Mouse (Mus musculus) natural killer cell, adult 2 months (primary cell): Measurements from ENCODE around the gene Pdgfc.

Experiments used
- DNase-seq, 2 experiments: peaks; one replicate each; pipeline ENCODE4 v3.0.0; 2022; ENCODE audit warnings: low spot score in 2 of 2

Gene Pdgfc

DNA sequence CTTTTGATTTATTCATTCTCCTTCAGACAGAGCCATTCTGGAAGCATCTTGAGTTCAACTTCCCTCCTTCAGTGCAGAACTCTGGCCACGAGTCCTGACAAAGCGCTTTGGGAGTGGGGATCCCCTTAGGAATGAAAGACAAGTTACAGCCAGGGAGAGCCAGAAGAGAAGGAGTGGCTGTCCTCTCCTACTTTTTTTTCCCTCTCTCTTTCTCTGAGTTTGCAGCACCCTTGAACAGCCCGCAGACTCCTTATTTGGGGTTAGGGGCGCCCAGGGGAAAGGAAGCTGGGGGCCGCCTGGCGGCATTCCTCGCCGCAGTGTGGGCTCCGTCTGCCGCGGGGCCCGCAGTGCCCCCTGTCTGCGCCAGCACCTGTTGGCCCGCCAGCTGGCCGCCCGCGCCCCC, at the start of gene Pdgfc:
Gene Pdgfc (plus strand): TSS at position 266 of the 403 bp plus-strand sequence.
- no peak for DNase-seq

DNA sequence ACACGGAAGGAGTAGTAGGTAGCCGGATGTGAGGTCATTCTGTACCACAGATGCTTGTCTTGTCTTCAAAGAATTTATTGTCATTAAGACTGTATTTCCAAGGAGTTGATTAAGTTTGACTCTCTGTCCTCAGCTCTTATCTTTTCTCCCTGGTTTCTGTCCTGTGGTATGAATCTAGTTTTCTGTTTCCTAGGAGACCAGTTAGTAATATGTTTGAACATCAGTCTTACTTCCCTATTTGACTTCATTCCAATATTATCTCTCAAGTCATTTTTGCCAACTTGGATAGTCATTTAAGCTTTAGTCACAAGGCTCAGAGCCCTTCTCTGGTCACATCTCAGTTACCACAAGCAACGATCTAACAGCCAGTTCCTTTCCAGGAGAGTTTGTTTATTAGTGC, 27.0 kb upstream of the Pdgfc start:
- DNase-seq: no peak

DNA sequence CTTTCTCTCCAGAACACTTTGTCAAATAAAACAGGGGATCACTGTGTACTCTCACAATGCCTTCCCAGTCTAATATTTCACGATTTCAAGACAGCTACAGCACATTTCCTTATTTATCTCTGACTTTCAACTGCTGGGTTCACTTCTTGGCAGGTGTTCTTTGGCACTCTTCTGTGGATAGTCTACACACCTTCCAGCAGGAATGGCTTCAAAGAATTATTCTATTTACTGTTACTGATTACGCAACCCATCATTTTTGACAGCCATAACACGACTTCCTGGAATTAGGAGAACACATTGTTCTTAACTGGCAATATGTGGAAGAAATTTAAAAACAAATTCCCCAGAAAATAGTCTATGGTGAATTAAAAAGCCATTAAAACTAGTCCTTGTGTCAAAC, 26.3 kb upstream of the Pdgfc start:
- DNase-seq: no peak

DNA sequence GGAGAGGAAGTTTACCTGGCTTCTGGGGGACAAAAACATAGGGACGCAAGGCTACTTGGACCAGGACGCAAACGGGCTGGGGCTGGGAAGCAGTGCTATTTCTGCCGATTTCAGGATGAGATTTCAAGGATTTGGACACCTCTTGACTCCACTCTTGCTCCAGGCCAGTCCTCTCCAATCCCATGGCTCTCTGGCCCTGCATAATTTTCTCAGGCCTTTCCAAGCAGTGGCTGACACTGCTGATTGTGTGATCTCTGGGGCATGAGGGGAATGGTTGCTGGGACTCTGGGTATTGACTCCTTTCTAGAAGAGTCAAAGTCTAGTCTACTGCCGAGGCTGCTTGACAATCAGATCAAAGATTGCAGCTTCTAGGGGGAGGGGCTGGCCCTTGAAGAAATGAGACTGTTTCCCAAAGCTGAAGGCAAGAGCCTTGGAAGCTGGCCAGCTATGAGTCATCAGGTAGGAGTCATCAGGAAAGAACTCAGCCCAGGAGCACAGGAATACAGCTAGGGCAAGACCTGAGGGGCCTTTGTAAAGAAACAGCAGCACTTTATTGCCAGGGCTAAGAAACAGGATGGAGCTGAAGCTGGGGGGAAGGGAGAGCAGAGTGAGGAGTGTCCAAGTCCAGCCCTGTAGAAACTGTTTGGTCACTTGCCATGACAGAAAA, 18.7 kb upstream of the Pdgfc start:
- DNase-seq: no peak

DNA sequence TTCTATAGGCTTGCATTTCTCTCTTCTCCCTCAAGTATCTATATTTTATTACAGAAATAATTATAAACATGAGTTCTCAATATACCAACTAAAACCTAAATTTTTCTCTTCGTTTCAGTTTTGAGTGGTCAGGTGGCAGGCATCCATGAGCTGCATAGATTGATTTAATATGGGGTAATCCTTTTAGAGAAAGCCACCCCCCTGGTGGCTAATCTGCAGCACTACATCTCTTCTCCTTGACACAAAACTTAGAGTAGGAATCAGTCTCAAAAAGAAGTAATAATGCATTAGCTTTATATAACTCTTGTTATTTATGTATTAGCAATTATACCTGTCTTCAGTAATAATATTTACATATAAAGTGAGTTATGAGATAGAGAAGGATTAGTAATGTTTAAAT, 16.2 kb upstream of the Pdgfc start:
- no peak for DNase-seq

DNA sequence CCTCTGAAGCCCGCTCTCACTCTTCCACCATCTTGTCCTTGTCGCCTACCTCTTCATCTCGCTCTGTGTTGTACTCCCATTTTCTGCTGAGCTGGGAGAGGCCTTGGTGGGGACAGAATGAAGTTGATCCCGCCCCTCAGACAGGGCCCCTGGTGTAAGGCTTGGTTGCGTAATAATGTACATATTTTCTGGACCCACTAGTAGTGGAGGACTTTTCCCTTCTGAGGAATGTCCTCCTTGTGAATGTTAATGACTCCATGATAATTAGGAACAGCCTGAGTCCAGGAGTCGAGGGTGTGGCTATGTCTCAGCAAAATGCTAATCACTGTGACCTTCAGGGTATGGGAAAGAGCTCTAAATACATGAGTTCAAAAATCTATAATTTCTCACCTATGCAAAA, 14.4 kb upstream of the Pdgfc start:
- DNase-seq: no peak

DNA sequence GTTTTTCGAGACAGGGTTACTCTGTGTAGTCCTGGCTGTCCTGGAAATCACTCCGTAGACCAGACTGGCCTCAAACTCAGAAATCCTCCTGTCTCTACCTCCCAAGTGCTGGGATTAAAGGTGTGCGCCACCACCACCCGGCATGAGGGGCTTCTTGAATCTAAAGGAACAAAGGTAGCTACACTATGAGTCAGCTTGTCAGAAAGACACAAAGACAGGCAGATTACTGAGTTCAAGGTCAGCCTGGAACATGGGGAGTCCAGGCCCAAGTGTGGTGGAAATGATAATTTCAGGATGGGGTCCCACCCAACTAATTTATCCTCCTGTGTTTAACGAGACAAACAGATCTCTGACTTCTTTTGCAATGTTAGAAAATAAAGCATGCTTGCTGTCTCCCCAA, 13.9 kb upstream of the Pdgfc start:
- DNase-seq: no peak

DNA sequence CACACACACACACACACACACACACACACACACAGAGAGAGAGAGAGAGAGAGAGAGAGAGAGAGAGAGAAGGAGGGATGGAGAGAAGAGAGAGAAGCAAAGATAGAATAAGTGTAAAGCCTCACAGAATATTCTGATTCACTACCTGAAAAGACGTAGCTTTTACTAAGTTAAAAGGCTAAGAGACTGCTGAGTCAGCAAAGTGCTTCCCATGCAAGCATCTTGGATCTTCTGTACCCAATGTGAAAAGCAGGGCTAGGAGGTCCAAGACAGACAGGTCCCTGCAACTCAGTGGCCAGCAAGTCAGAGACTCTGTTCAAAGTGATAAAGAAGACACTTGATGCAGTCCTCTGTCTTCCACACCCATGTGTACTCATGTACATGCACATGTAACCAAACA, 13.4 kb upstream of the Pdgfc start:
- DNase-seq: no peak

DNA sequence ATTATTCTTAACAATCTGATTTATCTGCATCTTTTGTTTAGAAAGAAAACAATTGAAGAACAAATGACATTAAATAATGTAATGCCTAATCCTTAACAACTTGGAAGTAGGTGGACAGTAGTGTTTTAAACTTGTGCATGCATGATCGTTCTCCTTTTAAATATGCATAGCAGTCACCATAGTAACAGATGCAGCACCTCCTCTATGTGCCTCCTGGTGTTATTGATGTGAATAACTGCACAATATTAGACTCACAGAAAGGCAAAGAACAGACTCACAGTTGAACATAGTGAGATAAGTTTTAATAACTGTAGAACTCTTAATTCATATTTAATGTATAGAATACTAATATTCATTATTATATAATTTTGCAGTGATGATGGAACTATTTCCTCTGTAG, 12.6 kb upstream of the Pdgfc start:
- DNase-seq: no peak

DNA sequence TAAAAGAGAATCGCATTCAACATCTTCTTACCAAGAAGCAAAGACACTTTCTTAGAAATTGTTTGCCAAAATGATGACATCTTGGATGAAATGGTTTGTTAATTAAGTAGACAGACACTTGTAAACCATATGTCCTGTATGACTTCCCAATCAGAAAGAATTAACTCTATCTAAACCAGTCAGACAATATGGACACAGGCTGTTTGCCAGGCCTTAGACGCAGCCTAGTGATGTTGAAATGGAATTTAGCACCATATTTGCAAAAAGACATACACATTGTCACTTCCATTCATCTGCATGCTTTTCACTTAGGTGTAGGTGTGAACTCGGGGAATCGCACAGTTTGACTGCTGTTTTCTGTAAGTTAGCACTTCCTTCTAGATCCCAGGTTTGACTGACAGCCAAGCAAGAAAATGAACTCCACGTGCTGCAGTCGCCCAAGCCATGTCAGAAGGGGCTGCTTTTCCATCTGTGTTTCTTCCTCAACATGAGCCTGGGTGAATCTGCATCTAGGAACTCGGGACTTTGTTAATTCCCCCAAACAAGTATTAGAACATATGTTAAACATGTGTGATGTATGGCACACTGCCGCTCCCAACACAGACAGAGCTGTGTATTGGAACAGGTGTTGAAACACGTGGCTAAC, 10.5 kb upstream of the Pdgfc start:
- no peak for DNase-seq

DNA sequence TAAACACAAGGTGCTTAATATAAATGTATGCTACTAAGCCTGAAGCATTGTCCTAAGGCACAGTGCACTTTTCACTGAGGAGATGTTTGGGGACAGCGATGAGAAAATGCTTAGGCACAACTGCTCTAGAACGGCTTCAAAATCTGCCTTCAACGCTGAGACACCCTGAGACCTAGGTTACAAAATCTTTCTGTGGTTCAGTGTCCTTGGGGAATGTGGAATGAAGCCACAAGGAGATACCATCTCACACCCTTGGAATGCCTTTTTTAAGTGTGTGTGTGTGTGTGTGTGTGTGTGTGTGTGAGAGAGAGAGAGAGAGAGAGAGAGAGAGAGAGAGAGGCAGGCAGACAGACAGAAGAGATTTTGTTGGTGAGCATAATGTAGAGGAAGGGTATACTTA, 7.9 kb upstream of the Pdgfc start:
- DNase-seq: no peak

DNA sequence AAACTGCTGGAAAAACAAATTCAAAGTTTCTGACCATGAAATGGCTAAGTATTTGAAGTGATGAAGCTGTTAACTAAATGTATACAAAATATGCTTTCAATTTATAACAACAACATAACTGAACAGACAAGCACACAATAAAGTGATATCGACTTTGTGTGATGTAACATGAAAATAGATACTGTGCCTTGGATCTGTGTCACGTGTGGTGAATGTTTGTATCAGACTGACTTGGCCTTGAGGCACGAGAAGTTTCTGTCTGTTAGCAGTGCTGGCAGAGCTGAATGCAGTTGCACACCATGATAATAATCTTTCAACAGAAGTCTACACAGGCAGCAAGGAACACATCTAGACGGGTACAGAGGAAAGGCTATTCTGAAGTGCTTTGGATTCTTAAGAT, 6.9 kb upstream of the Pdgfc start:
- no peak for DNase-seq

DNA sequence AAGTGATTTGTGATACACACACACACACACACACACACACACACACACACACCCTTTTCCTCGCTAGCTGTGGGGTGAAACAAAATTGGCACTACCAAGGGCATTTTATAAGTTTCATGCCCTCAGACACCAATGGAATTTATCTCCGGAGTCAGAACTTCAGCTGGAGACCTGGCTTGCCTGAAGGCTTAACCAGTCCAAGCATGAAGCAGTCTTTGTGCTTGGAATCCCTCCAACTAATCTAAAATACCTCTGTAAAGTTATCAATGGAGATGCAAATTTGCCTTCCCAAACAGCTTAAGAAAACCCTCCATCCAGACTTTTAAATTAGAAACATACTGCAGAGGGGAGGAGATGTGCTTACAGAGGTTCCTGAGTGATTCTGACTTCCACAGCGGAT, 6.3 kb upstream of the Pdgfc start:
- DNase-seq: no peak

DNA sequence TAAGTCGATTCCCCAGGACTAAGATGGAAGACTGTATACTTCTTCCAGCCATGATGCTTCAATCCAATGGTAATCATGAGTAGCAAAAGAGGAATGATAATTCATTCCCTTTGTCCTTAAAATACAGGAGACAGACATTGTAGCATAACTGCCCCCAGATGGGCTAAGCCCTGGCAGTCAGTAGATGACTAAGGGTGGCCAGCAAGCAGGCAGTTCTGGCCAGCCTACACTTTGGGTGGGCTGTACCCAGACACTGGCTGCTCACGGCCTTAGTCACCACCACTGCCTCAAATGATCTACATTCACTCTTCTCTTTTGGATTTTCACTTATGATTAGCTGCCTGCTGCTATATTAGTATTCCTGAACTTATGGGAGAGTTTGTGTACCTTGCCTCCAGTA, 5.9 kb upstream of the Pdgfc start:
- no peak for DNase-seq

DNA sequence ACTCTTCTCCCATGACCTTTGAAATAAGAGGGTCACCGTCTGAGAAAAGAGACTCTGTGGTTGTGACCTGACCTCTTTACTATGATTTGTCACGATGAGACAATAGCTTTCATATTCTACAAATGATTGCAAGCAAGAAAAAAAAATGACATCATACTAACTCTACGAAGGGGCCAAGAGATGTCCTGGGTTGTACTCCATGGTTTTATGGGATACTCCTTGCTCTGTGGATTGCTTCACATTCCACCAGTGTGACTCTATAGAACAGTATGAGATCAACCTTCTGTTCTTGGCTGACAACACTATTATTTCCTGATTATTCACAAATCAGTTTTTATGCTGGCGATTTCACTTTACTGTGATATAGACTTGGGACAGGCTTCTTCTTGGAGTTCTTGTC, 4.2 kb upstream of the Pdgfc start:
- no peak for DNase-seq

DNA sequence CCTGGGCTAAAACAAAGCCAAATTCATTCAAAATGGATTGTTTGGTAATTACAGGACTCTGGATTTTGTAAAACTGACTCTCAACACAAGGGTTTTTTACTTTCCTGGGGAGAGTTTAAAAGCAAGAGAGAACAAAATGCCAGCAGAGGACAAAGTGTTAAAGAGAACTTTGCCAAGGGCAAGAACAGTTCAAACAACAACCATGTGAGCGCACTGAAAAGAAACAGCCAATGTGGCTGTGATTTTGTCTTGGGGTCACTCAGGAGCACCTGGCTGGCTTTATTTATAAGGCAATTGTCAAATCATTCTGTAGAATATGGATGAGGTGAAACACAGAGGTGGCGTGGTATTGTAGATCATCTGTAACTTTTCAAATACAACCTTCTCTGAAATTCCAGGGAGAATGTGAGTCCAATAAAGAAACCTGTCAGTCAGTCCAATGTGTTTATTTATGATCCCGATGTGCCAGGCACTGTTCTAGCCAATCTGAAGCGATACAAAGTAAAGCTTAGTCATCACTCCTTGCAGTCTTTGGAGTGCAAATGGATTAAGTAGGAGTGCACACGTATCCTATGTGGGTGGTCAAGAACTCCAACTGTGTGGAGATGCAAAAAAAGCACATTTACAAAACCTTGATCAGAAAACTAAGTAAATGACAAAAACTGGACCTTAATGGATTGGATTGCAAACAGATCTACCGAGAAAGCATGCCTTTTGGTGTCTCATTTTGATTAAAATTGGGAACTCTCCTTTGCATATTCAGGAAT, 1.7 kb upstream of the Pdgfc start:
- no peak for DNase-seq

DNA sequence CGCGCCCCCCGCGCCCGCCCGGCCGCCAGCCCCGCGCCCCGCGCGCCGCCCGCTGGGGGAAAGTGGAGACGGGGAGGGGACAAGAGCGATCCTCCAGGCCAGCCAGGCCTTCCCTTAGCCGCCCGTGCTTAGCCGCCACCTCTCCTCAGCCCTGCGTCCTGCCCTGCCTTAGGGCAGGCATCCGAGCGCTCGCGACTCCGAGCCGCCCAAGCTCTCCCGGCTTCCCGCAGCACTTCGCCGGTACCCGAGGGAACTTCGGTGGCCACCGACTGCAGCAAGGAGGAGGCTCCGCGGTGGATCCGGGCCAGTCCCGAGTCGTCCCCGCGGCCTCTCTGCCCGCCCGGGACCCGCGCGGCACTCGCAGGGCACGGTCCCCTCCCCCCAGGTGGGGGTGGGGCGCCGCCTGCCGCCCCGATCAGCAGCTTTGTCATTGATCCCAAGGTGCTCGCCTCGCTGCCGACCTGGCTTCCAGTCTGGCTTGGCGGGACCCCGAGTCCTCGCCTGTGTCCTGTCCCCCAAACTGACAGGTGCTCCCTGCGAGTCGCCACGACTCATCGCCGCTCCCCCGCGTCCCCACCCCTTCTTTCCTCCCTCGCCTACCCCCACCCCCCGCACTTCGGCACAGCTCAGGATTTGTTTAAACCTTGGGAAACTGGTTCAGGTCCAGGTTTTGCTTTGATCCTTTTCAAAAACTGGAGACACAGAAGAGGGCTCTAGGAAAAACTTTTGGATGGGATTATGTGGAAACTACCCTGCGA, 517 bp downstream of the Pdgfc start:
- DNase-seq: peak in 1 of 2 experiments; percentile 4

DNA sequence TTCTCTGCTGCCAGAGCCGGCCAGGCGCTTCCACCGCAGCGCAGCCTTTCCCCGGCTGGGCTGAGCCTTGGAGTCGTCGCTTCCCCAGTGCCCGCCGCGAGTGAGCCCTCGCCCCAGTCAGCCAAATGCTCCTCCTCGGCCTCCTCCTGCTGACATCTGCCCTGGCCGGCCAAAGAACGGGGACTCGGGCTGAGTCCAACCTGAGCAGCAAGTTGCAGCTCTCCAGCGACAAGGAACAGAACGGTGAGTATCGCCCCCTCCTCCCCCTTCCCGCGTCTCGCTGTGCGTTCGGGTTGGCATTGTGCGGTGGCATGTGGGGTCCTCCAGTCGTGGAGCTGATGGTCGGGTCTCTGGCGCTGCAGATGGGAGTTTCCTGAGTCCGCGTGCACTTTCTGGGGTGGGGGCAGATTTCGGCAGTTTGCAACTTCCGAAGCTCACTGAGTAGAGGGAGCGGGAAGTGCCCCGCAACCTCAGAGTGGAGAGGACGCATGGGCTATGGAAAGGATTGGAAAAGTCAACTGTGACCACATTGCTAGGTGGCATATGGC, 1.2 kb downstream of the Pdgfc start:
- DNase-seq: no peak

DNA sequence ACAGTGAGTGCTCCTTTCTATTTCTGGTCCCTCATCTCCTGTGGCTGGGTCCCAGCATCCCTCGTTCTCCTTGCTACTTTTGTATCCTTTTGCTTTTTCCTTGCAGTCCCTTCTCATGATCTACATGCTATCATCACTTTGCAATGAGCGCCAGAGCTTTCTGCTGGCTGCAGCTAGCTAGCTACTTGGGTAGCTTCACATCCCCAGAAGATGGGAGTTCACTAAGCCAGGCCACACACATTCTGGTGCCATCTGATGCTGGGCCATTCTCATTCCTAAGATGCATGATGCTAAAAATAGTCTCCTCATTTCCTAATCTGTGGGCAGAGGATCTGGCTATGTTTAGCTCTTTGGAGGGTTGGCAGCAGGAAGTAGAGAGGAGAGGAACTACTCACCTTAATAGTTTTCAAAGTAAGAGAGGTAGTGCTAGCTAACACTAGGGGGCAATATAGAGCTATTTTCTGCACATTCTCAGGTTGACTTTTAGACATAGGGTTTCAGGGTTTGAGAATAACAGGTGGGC, 3.0 kb downstream of the Pdgfc start:
- DNase-seq: peak in 1 of 2 experiments; percentile 3

DNA sequence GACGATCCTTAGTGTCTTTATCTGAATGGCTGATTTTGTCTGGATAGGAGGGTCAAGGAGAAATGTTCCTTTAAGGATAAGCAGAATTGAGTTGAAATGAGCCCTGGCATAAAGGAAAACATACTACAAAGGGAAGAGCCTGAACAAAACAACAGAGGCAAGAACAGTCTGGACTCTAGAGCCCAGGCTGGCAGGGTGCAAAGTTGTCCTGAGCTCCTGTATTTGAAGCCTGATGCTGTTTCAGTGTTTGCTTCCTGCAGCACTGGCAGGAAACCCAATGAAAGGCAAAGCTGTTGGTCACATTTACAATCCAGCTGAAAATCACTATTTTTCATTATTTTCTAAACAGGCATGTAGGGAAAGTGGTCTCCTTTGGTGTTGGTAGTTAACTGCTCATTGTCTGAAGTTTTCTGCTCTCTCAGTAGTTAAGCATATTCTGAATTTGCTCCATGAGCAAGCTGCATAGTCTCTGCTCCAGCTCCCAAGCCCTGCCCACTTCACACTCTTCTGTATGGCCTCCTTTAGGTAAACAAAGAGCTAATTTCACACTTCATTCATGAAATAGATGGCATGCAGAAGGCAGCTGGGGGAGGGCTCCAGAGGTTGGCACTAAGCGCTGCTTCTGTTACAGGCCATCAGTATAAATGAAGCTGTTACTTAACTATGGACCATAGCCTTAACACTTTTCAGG, 8.6 kb downstream of the Pdgfc start:
- no peak for DNase-seq

DNA sequence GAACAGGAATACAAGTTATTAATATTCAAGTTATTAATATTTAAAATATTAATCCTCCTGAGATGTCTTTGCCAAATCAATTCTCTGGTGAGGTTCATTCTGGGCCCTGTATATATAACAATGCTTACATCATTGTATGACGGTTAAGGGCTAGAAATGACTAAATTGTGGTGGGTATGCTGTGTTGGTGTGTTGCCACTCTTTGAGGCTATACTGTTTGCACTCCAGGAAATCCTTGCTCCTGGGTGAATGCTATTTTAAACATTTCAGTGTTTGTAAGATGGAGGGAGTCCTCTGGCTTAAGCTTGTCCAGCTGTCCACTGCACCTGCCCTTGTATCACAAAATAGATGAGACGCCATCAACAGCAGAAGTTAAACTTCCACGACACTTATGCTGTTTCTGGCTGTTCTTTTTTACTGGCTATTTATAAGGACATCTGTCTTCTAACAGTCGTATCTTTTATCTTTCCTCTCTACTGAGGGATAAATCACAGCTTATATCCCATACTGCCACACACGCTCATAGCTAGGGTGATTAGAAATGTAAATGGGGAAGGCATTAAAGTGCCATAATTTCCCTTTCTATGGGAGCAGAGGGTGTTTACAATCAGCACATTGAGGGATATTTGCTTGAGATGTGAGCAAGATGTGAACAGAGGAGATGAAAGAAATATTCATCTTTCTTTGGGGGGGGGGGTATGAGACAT, 9.3 kb downstream of the Pdgfc start:
- no peak for DNase-seq
